Mouse (Mus musculus): ENCODE data around the gene Pdcd4. TPM values are rescaled to one million over a fixed set of nuclear protein-coding genes. Genes with fewer than 3 reads are reported as not detected.
A peak's percentile ranks its signal among the peaks of the same experiment; 100 is the strongest.
"Not testable (repeated sequence)": the region's sequence is repeated elsewhere in the genome, so short reads cannot be mapped to it uniquely, and the experiment has no call there.

Gene Pdcd4
- polyA plus RNA-seq, 1 experiment from 2014 or later = 85.6 TPM

DNA sequence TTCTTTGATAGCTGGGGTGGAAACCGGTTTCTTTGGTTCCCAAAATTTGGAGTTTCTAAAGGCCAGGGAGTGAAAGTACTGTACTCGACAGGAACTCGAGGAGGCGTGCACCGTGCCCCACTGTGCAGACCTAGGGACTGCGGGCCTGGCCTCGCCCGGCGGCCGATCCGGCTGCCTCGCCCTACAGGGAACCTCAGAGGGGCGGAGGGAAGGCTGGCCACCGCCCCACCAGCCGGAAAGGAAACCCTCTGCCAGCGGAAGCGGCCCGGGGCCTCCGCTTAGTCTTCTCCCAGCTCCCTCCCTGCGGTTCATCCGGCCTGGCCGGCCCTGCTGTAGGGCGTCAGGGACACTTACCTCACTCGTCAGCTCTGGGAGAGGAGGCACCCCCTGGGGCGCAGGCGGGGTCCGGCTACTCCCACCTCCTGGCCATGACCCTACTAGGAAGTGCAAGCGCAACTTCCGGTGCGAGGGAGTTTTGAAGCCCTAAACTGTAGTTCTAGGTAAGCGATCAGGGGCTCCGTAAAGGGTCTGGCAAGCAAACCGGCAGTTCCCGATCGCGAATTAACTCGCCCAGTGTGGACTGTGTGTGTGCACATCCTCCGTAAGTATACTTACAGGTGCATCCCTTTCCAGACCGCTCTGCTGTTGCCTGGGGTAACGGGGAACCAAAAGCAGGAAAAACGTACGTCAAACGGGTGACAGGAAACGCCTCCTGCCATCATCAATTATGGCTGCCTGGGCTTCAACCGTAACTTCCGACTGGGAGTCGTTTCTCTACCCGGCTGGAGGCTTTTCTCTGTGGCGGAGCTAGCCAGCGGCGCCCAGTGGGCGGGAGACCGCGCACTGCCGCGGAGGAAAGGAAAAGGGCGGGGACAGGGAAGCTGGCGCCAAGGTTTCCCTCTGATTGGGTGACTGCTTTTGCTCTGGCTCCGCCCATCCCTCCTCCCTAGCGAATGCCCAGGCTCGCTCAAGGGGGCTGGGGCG, 52.1 kb downstream of the Pdcd4 start, which contains the start of the genes Shoc2 and Bbip1:
Gene Shoc2 (plus strand): TSS at position 505 of the 984 bp plus-strand sequence.
Gene Bbip1 (minus strand): TSS at position 826 of the 984 bp plus-strand sequence.
- peak; percentile 94 for ATAC-seq
- Histone ChIP-seq H3K27me3 (no peaks in the 10 kb centered on the region), H3K27ac (peak within 1 kb of the TSS; percentile 98), H3K4me3 (replicated peaks) (peak within 1 kb of the TSS; percentile 92), H3K4me1 (replicated peaks) (peaks cover 34% of the 10 kb centered on the region), H3K9ac (replicated peaks) (peak within 1 kb of the TSS; percentile 96), H3K36me3 (peaks cover 4% of the 10 kb centered on the region; the same call in 1 of the 2 replicates), H3K9me3 (no peaks in the 10 kb centered on the region), H3K4me2 (replicated peaks) (peak within 1 kb of the TSS; percentile 64)
- WGBS = under 1% methylated on average over 59 of the region's 62 CpGs

- H3K9me3 ChIP-seq = no peaks in the 10 kb centered on the region
- no peaks in the 10 kb centered on the region for H3K36me3 ChIP-seq
- H3K4me3 ChIP-seq (replicated peaks) = peak overlapping the region; percentile 92
- under 1% methylated on average over 32 of the region's 47 CpGs for WGBS
- H3K27me3 ChIP-seq = no peaks in the 10 kb centered on the region
- peak; percentile 82 for ATAC-seq
- peak overlapping the region; percentile 98 for H3K27ac ChIP-seq
- H3K4me2 ChIP-seq (replicated peaks) = peak overlapping the region; percentile 64
- H3K4me1 ChIP-seq (replicated peaks) = peaks cover 34% of the 10 kb centered on the region
- peak overlapping the region; percentile 96 for H3K9ac ChIP-seq (replicated peaks)
These were observed 52.7 kb downstream of the Pdcd4 start for GRCm38 (mm10) chr19:53944786-53945169.

DNA sequence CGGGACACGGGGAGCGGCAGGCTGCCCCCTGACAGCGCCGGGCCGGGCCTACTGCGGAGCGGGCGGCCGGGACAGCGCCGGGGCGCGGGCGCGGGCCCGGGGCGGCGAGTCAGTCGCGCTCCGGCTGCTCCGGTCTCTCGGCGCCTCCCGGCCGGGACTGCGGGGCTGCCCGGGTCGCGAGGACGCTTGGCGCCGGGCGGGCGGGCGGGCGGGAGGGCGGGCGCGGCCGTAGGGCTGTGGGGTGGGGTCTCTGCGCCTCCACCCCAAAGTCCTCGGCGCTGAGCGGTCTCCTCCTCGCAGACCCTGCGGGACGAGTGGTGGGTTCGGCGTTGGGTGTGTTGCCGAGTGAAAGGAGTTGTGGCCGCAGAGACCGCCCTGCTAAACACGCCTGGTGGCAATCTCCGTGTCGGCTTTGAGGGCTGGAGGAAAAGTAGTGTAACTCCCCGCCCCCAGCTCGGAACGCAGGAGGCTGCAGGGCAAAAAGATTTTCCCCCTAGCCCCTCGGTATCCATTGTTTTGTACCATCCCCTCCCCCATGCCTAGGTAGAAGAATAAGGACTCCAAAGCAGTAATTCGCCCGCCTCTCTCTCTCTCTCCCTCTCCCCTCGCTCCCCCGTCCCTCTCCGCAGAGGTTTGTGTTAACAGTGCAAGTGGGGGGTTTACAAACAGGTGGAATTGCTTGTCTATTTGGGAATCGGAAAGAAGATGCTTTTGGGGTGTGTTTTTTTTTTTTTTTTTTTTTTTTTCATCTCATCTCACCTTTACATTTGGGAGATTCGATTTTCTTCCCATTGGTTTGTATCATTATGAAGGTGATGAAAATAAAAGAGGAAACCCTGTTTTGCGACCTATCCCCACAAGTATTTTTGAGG, 53.4 kb downstream of the Pdcd4 start:
- peak overlapping the region; percentile 98 for H3K27ac ChIP-seq
- H3K9ac ChIP-seq (replicated peaks) = peak overlapping the region; percentile 96
- peak overlapping the region; percentile 64 for H3K4me2 ChIP-seq (replicated peaks)
- no peaks in the 10 kb centered on the region for H3K27me3 ChIP-seq
- peak overlapping the region; percentile 92 for H3K4me3 ChIP-seq (replicated peaks)
- no peaks in the 10 kb centered on the region for H3K36me3 ChIP-seq
- ATAC-seq = peak; percentile 34
- WGBS = under 1% methylated on average over 61 of the region's 69 CpGs
- peaks cover 34% of the 10 kb centered on the region for H3K4me1 ChIP-seq (replicated peaks)
- H3K9me3 ChIP-seq = no peaks in the 10 kb centered on the region

DNA sequence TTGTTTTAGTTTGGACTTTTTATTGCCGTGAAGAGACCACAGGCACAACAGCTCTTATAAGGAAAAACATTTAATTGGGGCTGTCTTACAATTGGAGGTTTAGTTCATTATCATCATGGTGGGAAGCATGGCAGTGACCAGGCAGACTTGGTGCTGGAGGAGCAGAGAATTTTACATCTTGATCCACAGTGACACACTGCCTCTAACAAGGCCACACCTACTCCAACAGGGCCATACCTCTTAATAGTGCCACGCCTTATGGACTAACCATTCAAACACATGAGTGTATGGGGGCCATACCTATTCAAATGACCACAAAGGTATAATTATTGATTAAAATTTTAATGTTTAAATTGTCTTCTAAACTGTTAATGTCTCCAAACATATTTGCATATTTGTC, 65.5 kb downstream of the Pdcd4 start:
- H3K9me3 ChIP-seq = no peaks in the 10 kb centered on the region
- no peaks in the 10 kb centered on the region for H3K27me3 ChIP-seq
- no peak for ATAC-seq
- no peak overlapping the region for H3K9ac ChIP-seq (replicated peaks)
- no peaks in the 10 kb centered on the region for H3K36me3 ChIP-seq
- no peak overlapping the region for H3K27ac ChIP-seq
- H3K4me1 ChIP-seq (replicated peaks) = peaks cover 4% of the 10 kb centered on the region
- no peak overlapping the region for H3K4me2 ChIP-seq (replicated peaks)
- WGBS = 92% methylated on average over 2 of the region's 2 CpGs
- H3K4me3 ChIP-seq (replicated peaks) = no peak overlapping the region

- ATAC-seq = no peak
- no peak overlapping the region for H3K9ac ChIP-seq (replicated peaks)
- H3K4me2 ChIP-seq (replicated peaks) = no peak overlapping the region
- no peaks in the 10 kb centered on the region for H3K4me1 ChIP-seq (replicated peaks)
- 94% methylated on average over 4 of the region's 4 CpGs for WGBS
- H3K4me3 ChIP-seq (replicated peaks) = no peak overlapping the region
- no peak overlapping the region for H3K27ac ChIP-seq
- no peaks in the 10 kb centered on the region for H3K9me3 ChIP-seq
- no peaks in the 10 kb centered on the region for H3K36me3 ChIP-seq
- H3K27me3 ChIP-seq = no peaks in the 10 kb centered on the region
These were observed 70.5 kb downstream of the Pdcd4 start for GRCm38 (mm10) chr19:53962511-53962910.

DNA sequence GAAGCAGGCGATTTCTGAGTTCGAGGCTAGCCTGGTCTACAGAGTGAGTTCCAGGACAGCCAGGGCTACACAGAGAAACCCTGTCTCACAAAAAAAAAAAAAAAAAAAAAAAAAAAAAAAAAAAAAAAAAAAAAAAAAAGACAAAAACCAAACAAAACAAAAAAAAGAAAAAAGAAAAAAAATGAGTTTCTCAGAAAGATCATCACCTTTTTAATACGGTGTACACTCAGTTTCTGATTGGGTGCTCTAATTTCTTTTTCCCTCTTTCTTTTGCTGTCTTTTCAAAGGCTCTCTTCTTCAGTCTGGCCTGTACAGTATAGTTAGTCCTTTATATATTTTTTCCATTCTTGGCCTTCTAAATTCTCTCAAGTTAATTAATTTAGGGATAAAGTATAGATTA, 72.3 kb downstream of the Pdcd4 start:
- not testable (repeated sequence) for H3K27ac ChIP-seq; ATAC-seq; H3K9me3 ChIP-seq; H3K4me2 ChIP-seq (replicated peaks); H3K9ac ChIP-seq (replicated peaks); H3K4me1 ChIP-seq (replicated peaks); H3K27me3 ChIP-seq; H3K36me3 ChIP-seq; H3K4me3 ChIP-seq (replicated peaks)
- WGBS = over 99% methylated on average over 3 of the region's 3 CpGs

DNA sequence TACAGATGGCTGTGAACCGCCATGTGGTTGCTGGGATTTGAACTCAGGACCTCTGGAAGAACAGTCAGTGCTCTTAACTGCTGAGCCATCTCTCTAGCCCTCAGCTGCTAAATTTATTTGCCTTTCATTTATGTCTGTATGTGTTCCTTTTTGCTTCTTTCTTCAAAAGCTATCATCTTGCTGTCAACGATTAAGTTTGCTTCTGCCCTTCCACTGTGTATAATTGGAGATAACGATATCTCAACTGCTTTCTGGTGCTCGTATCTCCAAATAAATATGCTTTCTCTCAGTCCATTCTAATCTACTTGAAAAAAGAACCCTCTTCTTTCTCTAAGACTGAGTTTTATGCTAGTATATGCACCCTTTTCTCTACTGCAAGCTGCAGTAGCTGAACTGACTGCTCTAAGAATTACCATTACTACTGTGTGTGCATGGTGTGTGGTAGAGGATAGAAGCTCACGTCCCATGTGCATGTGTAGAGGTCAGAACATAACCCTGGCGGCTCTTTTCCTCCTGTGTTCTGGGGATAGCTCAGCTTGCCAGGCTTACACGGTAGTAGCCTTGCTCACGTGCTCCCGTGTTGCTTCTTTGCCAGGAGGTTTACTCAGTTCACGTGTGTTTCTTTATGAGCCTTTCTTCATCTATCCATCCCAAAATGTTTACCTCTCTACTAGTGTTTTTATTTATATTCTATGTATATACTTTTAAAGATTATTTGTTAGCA, 73.0 kb downstream of the Pdcd4 start:
- WGBS = 92% methylated on average over 10 of the region's 10 CpGs
- H3K36me3 ChIP-seq = no peaks in the 10 kb centered on the region
- no peak for ATAC-seq
- H3K27ac ChIP-seq = no peak overlapping the region
- no peak overlapping the region for H3K9ac ChIP-seq (replicated peaks)
- no peaks in the 10 kb centered on the region for H3K9me3 ChIP-seq
- H3K4me2 ChIP-seq (replicated peaks) = no peak overlapping the region
- H3K27me3 ChIP-seq = no peaks in the 10 kb centered on the region
- H3K4me1 ChIP-seq (replicated peaks) = no peaks in the 10 kb centered on the region
- no peak overlapping the region for H3K4me3 ChIP-seq (replicated peaks)

DNA sequence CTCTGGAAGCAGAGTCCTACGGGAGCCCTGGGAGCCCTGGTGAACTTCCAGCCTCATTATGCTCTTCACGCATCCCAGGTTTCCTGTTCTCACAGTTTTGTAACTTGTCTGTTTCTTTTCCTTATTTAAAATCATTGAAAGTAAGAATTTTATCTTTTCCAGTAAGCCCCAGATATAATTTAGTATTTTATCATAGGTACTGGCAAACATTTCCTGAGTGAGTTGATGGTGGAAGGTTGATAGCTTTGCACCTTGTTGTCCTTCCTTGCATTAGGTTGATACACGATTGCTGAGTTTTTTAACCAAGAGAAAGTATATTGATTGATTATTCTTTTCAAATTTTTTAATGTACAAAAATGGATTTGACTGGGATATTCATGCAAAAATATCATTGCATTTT, 77.2 kb downstream of the Pdcd4 start:
- H3K36me3 ChIP-seq = no peaks in the 10 kb centered on the region
- no peak overlapping the region for H3K9ac ChIP-seq (replicated peaks)
- no peak overlapping the region for H3K4me3 ChIP-seq (replicated peaks)
- H3K4me1 ChIP-seq (replicated peaks) = no peaks in the 10 kb centered on the region
- H3K9me3 ChIP-seq = no peaks in the 10 kb centered on the region
- no peak for ATAC-seq
- no peak overlapping the region for H3K27ac ChIP-seq
- no peaks in the 10 kb centered on the region for H3K27me3 ChIP-seq
- WGBS = 93% methylated on average over 3 of the region's 3 CpGs
- no peak overlapping the region for H3K4me2 ChIP-seq (replicated peaks)

GRCm38 (mm10) chr19:53971938-53972337, 79.9 kb downstream of the Pdcd4 start:
- 89% methylated on average over 7 of the region's 7 CpGs for WGBS
- H3K4me2 ChIP-seq (replicated peaks) = no peak overlapping the region

DNA sequence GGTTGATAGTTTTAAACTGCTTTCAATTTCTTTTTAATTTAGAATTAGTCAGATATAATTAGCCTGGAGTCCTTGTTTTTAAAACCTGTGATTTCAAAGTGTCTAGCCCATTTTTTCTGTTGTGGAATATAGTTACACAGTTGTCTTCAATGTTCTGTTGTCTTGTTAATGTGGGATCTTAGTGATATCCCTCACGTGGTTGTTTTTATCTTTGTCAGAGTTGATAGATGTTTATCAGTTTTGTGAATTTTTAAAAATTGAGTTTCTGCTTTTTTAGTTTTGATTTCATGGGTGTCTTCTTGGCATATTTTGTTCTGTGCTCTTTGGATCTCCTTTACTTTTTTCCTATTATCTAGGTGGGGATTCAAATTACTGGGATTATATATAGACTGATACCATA, 81.6 kb downstream of the Pdcd4 start:
- Histone ChIP-seq H3K36me3 (peaks cover 9% of the 10 kb centered on the region), H3K4me1 (replicated peaks) (no peaks in the 10 kb centered on the region), H3K27me3 (no peaks in the 10 kb centered on the region), H3K9ac (replicated peaks) (no peak overlapping the region), H3K4me2 (replicated peaks) (no peak overlapping the region), H3K9me3 (peaks cover 4% of the 10 kb centered on the region; the same call in 1 of the 2 replicates), H3K27ac (no peak overlapping the region), H3K4me3 (replicated peaks) (no peak overlapping the region)
- 98% methylated on average over 1 of the region's 1 CpGs for WGBS
- no peak for ATAC-seq

More at GRCm38 (mm10) chr19:53971938-53972337, 79.9 kb downstream of the Pdcd4 start:
- Histone ChIP-seq H3K27ac (no peak overlapping the region), H3K36me3 (peaks cover 6% of the 10 kb centered on the region), H3K4me3 (replicated peaks) (no peak overlapping the region), H3K9me3 (no peaks in the 10 kb centered on the region; the same call in 1 of the 2 replicates), H3K27me3 (no peaks in the 10 kb centered on the region), H3K9ac (replicated peaks) (no peak overlapping the region), H3K4me1 (replicated peaks) (no peaks in the 10 kb centered on the region)
- ATAC-seq = no peak

Measured in midbrain, embryonic 13.5 days (tissue).